Mouse (Mus musculus): ENCODE data around the gene Nav1. TPM values are rescaled to one million over a fixed set of nuclear protein-coding genes. Genes with fewer than 3 reads are reported as not detected.

The Nav1 gene
- polyA plus RNA-seq, 2 experiments from 2014 or later, result 0.22 to 0.61 TPM

DNA sequence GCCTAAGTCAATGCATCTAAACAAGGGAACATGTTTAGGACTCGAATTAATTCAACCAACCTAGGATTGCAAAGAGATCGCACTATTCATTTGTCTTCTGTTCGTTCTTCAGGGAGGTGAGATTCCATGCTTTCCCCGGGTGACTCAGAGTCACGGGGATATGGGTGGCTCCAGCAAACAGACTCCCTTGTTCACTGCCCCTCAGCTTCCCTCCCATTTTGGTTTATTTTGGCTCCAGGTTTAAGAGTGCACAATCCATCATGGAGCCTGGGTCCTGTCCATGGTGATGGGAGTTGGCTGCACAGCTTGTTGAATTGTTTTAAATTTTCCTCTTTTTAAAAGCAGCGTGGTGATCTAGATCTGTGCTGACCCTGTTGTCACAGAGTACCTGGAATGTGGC is 123.1 kb downstream of the Nav1 start:
- ATAC-seq, result no peak

DNA sequence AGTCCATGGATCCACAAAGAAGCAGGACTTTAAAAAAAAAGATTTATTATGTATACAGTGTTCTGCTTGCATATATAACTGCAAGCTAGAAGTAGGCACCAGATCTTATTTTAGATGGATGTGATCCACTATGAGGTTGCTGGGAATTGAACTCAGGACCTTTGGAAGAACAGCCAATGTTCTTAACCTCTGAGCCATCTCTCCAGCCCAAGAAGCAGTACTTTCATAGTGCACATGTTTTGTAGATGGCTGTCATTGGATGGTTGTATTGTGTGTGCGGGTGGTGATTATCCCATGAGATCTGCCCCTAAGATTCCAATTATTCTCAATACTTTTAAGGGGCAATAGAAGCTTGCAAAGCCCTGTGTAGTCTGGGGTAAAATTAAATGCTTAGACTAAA is 124.4 kb downstream of the Nav1 start:
- no peak for ATAC-seq

DNA sequence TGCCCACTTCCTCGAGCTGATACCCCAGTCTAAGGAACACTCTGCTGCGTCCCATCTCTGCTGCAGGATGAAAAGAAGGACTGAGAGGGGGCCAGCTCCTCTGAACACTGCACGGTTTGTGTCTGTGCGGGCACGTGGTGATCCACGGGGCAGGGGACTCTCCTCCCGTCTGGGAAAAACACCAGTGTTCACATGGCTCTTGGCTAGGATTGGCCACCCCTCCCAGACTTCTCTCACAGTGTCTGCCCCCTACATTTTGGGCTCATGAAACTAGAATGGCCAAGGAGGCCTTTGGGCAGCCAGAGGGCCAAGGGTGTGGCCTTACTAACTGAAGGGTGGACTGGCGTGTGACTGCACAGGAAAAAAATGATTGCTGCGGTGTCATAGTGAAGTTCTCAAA is 125.4 kb downstream of the Nav1 start:
- ATAC-seq, result no peak

DNA sequence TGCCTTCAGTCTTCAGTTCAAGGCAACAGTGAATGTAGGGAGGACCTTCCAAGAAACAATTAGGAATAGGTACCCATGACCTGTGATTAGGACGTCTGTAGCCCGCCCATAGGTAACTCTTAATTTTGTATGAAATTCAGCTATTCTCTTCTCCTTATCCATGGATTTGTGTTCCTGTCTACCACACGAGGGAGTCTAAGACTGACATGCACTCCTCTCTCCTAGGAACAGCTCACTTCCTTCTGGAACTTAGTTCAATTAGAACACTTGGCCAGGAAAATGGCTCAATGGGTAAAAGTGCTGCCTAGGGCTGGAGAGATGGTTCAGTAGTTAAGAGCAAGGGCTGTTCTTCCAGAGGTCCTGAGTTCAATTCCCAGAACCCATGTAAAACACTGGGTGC is 126.3 kb downstream of the Nav1 start:
- ATAC-seq, result no peak

DNA sequence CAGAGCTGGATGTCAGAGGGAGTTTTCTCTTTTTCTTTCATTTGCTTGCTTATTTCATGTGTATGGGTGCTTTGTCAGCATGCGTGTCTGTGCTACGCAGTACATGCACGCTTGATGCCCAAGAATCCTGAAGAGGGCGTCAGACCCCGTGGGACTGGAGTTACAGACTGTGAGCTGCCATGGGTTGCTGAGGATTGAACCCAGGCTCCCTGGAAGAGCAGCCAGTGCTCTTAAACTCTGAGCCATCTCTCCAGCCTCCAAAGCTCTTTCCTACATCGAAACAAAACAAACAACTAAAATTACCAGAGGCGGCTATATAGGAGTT is 131.6 kb downstream of the Nav1 start:
- ATAC-seq, result no peak

DNA sequence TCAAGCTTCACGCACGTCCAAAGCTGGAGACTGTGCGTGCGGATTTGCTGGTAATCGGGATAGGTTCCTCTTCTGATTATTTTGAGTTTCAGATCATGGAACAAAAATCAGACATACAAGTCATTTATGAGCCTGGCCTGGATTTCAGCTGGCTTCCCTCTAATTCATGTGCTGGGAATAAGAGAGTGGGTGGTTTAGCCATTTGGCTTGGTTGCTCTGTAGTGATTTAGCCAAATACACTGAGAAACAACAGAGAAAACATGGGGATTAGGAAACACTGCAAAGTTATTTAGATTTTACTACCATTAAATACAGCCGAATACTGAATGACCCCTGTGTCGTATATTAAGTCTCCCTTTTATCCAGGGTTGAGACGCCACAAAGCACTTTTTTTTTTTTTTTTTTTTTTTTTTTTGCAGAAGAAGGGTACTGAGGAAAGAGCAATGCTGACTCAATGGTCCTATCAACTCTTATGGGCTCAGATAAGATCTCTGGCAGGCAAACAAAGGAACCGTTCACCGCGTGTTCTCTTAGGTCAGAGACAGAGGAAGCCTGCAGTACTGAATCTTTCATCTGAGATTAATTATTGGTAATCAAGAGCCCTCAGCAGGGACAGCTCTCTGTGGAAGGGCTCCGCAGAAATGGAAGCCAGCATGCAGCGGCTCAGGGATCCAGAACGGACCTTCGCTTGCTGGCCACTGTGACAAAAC is 132.1 kb downstream of the Nav1 start:
- ATAC-seq, result no peak

DNA sequence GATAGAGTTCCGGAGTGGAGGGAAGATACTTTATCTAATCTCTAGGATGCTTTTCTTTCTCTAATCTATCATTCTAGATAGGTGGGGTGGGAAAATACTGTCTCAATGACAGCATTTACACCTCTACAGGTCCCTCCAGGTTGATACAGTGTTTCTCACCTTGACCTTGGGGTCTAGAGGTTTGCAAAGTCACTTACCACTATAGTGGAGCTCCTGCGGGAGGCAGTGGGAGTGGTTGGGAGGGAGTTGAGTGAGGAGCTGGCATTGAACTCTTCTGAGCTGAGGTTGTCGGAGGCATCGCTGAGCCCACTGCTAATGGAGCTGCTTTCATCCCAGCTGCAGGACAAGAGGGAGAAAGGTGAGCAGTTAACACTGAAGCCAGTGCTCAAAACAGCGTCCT is 134.6 kb downstream of the Nav1 start:
- no peak for ATAC-seq

DNA sequence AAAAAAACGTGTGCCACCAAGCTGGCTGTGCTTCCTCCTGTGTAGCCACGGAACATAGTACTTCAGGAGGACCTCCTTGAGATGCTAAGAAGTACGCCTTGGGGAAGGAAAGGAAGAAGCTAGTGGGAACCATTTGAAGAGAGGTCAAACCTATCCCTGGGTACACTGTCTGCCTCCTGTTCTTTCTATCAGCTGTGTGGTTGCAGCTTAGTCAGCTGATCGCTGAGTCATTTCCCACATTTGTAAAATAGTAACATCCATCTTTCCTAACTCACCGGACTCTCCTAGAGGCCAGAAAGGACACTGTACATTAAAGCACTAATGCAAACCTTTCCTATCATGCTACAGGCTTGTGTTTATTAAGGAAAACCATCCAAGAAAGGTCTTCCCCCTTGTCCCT is 135.4 kb downstream of the Nav1 start:
- ATAC-seq, result no peak

DNA sequence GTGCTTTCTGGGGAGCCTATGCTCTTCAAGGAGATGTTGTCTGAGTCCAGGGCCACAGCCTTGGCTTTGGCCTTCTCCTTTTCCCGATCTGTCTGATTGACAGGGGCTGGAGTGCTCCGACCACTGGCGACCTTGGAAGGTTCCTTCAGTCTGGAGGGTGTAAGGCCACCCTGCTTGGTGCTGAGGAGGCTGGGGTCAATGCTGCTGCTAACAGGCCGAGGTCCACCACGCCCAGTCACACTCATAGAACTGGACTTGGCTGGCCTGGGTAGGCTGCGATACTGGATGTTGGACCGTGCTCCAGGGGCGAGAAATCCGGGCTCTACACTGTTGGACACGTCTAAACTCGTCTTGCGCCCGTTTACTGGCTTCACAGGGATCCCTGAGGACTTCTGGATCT is 136.5 kb downstream of the Nav1 start:
- no peak for ATAC-seq

DNA sequence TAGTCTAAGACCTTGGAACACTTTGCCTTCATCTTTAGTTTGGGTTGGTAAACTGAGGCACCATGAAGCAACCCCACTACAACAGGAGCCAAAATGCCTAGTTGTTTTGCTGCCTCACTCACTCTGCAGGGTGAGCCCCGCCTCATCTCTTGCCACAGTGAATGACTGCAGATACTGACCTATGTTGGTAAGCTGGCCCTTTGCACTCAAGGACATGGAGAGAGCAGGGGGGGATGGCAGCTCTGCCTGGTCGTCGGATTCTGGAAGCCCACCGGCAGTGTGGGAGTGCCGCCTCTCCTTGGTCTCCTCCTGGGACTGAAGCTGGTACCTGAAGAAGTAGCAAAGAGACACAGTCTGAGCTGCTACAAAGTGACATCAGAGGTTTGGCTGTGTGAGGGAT is 139.6 kb downstream of the Nav1 start:
- no peak for ATAC-seq

DNA sequence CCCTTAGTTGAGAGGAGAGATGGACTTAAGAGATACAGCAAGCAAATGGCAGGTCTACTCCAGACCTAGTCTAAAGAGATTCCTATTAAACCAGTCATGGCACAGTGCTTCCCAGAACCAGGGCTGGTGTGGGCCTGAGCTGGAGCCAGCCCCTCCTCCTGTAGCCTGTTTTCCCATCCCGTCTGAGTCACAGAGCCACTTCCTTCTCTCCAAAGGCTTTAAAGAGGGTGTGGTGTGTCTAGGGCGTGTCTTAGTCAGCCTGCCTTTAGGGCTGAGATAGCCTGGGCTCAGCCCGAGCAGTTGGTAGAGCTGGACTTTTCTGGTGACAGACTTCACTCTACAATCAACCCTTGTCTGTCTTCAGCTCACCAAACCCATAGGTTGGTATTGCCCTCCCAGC is 140.2 kb downstream of the Nav1 start:
- no peak for ATAC-seq

DNA sequence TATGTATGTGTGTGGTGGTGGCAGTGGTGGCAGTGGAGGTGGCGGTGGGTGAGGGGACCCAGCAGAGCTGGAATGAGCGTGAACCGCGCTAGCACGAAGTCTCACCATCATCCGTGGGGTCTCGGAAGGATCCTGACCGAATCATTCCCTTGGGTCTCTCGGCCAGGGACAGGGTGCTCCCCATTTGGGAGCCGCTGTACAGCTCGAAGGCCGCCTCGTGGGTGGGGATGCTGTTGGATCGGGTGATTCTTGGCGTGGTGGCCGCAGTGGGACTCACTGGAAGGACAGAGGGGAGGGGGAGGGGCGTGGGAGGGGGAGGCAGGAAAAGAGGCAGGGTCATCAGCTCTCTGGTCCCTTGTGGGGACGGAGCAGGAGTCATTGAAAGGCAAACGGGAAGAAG is 141.4 kb downstream of the Nav1 start:
- ATAC-seq, result no peak

DNA sequence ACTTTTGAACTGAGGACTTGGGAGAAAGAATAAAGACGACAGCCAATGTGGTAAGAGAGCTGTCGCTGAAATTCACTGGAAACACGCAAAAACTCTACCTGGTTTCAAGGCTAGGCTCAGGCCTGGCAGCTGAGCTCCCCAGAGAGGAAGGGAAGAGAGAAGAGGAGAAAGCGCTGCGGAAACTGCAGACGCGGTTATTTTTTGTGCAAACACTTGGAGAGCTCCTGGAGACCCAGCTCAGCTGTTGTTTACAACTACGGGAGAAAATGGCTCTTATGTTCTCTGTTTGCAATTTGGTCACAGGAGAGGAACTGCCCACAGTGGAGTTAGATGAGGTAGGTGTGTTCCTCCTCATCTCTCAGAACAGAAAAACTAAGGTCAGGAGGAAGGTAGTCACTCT is 144.4 kb downstream of the Nav1 start:
- no peak for ATAC-seq

DNA sequence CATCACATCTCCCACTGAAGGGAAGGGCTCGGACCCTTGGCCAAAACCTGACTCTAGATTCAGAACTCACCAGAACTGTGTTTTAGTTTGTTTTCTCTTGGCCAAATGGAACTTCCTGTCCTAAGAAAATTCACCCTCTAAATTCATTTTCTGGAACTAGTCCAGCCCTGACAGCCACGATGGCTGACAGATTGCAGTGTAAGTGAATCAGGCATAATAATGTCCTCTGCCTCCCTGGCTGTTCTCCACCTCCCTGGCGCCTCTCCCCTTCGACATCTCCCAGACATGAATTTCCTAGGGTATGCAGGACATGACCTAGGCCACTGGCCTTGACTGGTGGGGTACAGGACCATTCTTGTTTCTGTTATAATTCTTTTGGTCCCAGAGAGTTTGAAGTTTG is 144.8 kb downstream of the Nav1 start:
- no peak for ATAC-seq

DNA sequence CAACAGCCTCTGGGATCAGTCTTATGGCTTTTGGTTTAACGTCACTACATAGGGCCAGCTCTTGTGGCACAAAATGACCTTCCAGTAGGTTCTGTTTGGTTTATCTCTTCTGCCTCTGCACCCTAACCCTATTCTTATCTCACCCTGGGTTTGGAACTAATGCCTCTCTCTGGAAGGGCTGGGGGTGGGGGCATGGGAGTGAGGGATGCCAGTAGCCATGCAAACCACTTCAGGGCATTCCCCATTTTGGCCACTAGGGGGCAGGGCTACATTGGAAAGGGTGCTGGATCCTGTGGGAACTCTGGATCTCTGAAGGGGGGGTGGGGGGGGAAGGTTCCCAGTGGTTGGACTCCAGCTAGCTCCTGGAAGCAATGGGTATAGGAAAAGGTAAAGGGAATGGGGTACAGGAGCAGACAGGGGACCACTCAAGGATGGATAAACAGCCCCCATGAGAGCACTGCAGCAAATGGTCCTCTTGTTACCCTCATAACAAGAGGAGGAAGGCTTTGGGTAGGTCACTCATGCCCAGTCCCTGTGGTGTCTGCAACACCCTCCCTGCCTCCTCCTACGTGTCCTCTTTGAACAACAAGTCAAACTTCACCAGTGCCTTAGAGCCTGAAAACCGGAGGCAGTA is 145.9 kb downstream of the Nav1 start:
- no peak for ATAC-seq

DNA sequence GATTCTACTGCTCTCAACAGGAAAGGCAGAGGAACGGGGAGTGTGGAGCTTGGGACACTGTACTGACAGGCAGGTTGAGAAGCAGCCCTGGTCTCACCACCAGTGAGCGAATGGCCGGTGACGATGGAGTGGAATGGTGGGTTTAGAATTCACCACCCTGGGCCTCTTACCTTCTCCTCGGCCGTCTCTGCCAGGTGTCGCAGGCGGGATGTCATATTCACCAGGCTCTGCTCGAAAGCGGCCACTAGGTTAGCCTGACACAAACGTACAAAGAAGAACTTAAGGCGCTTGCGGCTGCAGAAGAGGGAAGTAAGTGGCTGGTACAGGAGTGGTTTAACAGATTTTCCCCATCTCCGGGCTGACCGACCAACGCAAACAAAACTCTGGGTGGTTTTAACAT is 146.6 kb downstream of the Nav1 start:
- no peak for ATAC-seq

DNA sequence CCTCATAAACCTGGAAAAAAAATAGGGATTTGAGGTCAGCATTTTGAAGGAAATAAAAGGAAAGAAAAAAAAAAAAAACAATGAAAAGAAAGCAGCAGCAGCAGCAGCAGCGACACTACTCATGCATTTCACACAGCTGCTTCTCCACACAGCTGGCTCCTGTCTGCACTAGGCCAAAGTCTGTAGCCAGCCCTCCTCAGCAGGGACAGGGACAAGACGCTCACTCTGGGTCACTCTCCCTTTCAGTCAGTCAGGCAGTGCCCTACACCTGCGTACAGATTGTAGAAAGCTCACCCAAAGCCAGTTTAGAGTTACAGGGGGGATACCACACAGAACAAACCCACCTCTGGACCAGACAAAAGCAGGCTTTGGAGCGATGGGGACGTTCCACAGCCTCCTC is 149.2 kb downstream of the Nav1 start:
- ATAC-seq, result no peak

DNA sequence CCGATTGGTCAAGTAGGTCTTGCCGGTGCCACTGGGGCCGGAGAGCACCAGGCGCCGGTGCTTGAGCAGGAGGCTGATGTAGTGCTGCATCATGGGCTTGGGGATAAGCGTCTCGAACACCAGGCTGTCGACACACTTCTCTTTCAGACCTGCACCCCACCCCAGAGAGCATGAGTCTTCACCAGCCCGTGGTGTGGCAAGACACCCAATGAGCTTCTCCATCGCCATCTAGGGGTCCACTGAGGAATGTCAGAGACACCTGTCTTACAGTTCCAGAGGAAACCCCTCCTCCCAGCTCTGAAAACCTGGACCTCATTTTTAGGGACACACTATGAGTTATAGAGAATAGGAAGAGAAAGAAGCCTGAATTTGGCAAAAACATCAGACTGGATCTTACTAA is 154.8 kb downstream of the Nav1 start:
- ATAC-seq, result no peak

DNA sequence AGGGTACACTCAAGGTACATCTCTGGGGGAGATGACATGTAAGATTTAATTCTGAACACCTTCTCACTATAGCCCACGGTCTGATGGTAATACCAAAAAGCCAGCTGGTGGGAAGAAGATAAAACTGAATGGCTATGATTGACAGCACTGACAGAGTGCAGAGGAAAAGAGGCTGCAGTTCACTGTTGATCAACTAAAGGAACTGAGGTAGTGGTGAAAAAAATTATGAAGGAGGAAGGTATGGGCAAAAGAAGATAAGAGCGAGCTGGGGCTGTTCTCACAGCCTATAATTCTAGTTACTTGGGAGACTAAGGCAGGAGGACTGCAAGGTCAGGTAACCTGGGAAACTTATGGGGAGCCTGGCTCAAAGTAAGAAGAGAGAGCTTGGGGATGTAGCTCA is 155.7 kb downstream of the Nav1 start:
- no peak for ATAC-seq

DNA sequence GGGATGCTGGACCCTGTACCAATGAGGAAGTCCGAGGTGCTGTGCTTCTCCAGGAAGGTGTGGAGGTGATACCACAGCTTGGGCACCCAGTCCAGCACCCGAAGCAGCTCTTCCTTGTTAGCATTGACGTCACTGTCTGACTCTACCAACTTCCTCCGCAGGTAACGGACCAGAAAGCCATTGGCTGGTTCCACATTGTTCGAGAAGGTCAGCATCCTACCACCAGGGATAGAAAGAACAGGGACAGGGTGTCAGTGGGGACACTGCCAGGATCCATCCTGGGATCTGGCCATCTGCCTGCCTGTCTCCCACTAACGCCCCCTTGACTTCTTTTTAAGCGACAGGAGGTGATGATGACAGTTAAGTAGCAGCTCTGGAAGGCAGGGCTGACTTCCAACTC is 157.2 kb downstream of the Nav1 start:
- ATAC-seq, result no peak

DNA sequence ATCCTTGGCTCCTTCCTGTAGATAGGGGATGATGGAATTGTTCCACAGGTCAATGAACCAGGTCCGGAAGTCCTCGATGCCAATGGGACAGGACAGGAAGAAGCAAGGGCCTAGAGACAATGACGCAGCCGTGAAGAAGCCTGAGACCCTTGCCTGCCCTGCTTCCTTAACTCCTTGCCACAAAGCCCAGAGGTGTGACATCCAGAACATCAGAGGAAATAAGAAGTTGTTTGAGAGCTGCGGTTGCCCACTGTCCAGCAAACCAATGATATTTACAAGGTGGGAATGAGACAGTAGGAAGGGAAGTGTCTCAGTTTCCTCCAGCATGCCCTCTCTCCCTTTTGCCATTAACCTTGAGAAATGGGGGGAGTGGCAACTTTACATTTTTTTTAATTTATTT is 158.2 kb downstream of the Nav1 start:
- no peak for ATAC-seq

DNA sequence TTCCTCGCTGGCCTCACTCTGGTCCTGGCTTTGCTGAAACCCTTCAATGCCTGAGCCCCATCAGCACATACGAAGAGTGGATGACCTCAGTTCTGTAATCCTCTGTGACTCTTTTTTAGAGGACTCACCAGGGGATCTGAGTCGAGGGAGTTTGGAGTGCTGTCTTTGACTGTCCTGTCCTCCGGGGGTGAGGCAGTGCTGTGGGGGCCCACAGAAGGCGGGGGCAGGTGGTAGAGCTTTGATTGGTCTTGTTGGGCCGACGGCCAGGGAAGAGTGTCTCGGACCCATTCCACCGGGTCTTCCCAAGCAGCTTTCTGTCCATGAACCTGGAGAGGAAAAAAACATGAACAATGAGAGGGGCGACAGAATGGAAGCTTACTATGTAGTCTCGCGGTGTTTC is 163.6 kb downstream of the Nav1 start:
- no peak for ATAC-seq

DNA sequence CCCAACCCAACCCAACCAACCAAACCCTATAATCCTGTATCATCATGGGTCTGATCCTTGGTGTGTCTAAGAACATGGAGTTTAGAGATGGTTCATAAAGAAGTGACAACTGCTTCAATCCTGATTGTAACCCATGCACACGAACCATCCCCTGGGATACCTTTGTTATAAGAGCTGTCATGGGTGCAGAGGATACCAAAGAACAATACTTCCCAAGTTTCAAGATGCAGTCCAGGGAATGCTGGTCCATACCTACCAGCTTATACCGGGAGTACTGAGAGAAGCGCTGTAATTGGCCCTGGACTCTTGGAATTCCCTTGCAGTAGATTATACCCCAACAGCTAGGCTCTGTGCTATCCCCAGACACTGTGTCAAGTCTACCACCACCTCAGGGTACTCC is 165.2 kb downstream of the Nav1 start:
- no peak for ATAC-seq

DNA sequence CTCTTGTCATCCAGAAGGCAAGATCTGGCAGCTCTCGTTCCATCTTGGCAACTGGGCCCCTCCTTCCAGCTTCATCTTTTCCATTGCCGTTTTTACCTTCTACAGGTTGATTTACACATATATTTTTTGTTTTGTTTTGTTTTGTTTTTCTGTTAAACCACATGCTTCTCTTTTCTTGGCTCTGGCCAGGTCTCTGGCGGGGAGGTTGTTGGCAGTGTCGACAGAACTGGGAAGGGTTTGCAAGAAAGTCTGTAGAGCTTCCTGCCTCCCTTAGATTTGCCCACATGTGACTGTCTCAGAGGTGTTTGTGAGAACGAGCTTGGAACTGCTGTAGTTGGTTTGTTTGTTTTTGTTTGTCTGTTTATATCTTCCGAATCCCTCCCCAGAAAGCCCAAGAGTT is 166.1 kb downstream of the Nav1 start:
- no peak for ATAC-seq

DNA sequence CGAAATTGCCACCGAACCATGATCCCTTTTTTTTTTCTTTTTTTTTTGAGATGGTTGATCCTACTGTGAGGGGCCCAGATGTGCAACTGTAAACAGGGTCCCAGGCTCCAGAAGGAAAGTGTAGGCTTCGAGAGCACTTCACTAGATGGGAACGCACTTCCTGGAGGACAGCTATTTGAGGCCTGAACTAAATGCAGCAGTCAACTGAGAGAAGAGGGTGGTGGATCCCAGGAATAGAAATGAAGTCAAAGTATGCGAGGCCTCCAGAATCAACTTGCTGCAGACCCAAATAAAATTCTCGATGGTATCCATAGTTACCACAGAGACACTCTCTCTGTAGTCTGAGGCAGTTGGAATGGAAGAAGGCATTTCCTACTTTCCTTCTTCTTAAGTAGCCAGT is 168.3 kb downstream of the Nav1 start:
- no peak for ATAC-seq

Data from activated CD4-positive, CD25-positive, alpha-beta regulatory T cell, adult 4 months (primary cell).